ENCODE assay signal across 20 mouse cellular contexts in the genomic region with DNA sequence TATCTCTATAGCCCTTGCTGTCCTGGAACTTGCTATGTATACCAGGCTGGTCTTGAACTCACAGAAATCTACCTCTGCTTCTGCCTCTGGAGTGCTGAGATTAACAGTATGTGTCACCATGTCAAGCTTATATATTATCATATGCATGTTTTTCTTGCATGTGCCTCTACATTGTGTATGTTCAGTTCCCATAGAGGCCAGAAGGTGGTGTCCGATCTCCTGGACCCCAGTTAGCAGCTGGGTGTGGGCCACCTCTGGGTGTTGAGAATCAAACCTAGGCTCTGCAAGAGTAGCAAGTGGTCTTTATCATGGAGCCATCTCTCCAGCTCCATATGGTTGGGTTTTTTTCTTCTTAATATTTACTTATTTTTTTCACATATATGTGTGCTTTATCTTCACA. TPM values are rescaled to one million over a fixed set of nuclear protein-coding genes. Genes with fewer than 3 reads are reported as not detected.
A peak's percentile ranks its signal among the peaks of the same experiment; 100 is the strongest.
DNase-seq lines count a peak whose midpoint lies in the region; ATAC-seq and TF ChIP-seq lines count a peak whose summit lies in the region.
"Had no signal": no experiment of that assay in that cellular context is flagged by ENCODE, and none has a peak within 500 bp of the region (broad histone marks: within the 10 kb centered on the region; RNA-seq: fewer than 3 reads in every experiment).

No protein-coding gene starts in this region.

- H3K4me2 ChIP-seq in forebrain, embryonic 13.5 days: no peak overlapping the region
- H3K4me2 ChIP-seq: embryonic facial prominence, embryonic 12.5 days; hindbrain, embryonic 14.5 days; intestine, embryonic 15.5 days; liver, embryonic 13.5 days; midbrain, embryonic 15.5 days had no signal

- 97% methylated on average over 1 of the region's 1 CpGs for WGBS in forebrain, embryonic 13.5 days
- 91% methylated on average over 1 of the region's 1 CpGs for WGBS in heart, embryonic 10.5 days

- no peak for ATAC-seq in forebrain, embryonic 13.5 days
- ATAC-seq: forebrain, postnatal 0 days; intestine, embryonic 15.5 days; lung, postnatal 0 days; midbrain, embryonic 15.5 days had no signal

- no peaks in the 10 kb centered on the region for H3K9me3 ChIP-seq in ES-E14 (ENCODE audit: control insufficient read depth, insufficient read depth, low read depth, low read length)
- no peaks in the 10 kb centered on the region for H3K9me3 ChIP-seq in forebrain, embryonic 13.5 days (replicated peaks)
- H3K9me3 ChIP-seq in heart, embryonic 10.5 days: no peaks in the 10 kb centered on the region
- H3K9me3 ChIP-seq: embryonic facial prominence, embryonic 12.5 days; intestine, embryonic 15.5 days; liver, embryonic 13.5 days; midbrain, embryonic 15.5 days had no signal

- TF ChIP-seq CTCF in layer of hippocampus, adult 2 months (conservative IDR thresholded peaks at IDR 0.05): peak; percentile 49

- H3K27ac ChIP-seq in layer of hippocampus, adult 2 months: no peak overlapping the region
- H3K27ac ChIP-seq in ES-E14 (ENCODE audit: insufficient read depth, low read depth, low read length, poor library complexity, severe bottlenecking): no peak overlapping the region
- H3K27ac ChIP-seq in forebrain, embryonic 13.5 days: no peak overlapping the region
- H3K27ac ChIP-seq in heart, embryonic 10.5 days: no peak overlapping the region
- H3K27ac ChIP-seq: embryonic facial prominence, embryonic 12.5 days; gastrocnemius, adult 2 months; hindbrain, embryonic 14.5 days; intestine, embryonic 15.5 days; liver, embryonic 13.5 days; midbrain, embryonic 15.5 days had no signal

- H3K9ac ChIP-seq in ES-E14 (ENCODE audit: insufficient read depth, low read depth, low read length, poor library complexity, severe bottlenecking): no peak overlapping the region
- no peak overlapping the region for H3K9ac ChIP-seq in forebrain, embryonic 13.5 days
- H3K9ac ChIP-seq: embryonic facial prominence, embryonic 12.5 days; forebrain, postnatal 0 days; hindbrain, embryonic 14.5 days; intestine, embryonic 15.5 days; liver, embryonic 13.5 days; midbrain, embryonic 15.5 days had no signal

- no peak overlapping the region for H3K4me3 ChIP-seq in layer of hippocampus, adult 2 months
- H3K4me3 ChIP-seq in ES-E14 (ENCODE audit: insufficient read depth in 1 of 2, low read depth in 1 of 2, low read length in 2 of 2, poor library complexity in 1 of 2, severe bottlenecking in 1 of 2): no peak overlapping the region
- no peak overlapping the region for H3K4me3 ChIP-seq in forebrain, embryonic 13.5 days
- no peak overlapping the region for H3K4me3 ChIP-seq in heart, embryonic 10.5 days
- H3K4me3 ChIP-seq: embryonic facial prominence, embryonic 12.5 days; gastrocnemius, adult 2 months; intestine, embryonic 15.5 days; liver, embryonic 13.5 days; midbrain, embryonic 15.5 days had no signal

- peaks cover 11% of the 10 kb centered on the region for H3K36me3 ChIP-seq in ES-E14 (ENCODE audit: control insufficient read depth, insufficient read depth, low read length, poor library complexity, severe bottlenecking)
- H3K36me3 ChIP-seq in forebrain, embryonic 13.5 days (ENCODE audit: poor library complexity, severe bottlenecking): peaks cover 39% of the 10 kb centered on the region
- peaks cover 37% of the 10 kb centered on the region for H3K36me3 ChIP-seq in heart, embryonic 10.5 days

- H3K4me1 ChIP-seq in ES-E14 (ENCODE audit: control insufficient read depth in 2 of 2, insufficient read depth in 2 of 2, low read length in 2 of 2, poor library complexity in 1 of 2): peaks cover 0 to 2% of the 10 kb centered on the region in 2 experiments; a peak in 1 of 4 replicates
- no peaks in the 10 kb centered on the region for H3K4me1 ChIP-seq in forebrain, embryonic 13.5 days
- no peaks in the 10 kb centered on the region for H3K4me1 ChIP-seq in heart, embryonic 10.5 days
- H3K4me1 ChIP-seq: embryonic facial prominence, embryonic 12.5 days; intestine, embryonic 15.5 days; liver, embryonic 13.5 days; midbrain, embryonic 15.5 days had no signal

- no peaks in the 10 kb centered on the region for H3K27me3 ChIP-seq in forebrain, embryonic 13.5 days
- H3K27me3 ChIP-seq in heart, embryonic 10.5 days (ENCODE audit: insufficient read depth, poor library complexity, severe bottlenecking): no peaks in the 10 kb centered on the region
- H3K27me3 ChIP-seq: embryonic facial prominence, embryonic 12.5 days; intestine, embryonic 15.5 days; liver, embryonic 13.5 days; midbrain, embryonic 15.5 days had no signal

- in situ Hi-C loops in ES-E14 (cut with MboI; ENCODE audit: low sequenced_read_pairs in 2 of 2, unreplicated experiment in 2 of 2): no loop called here

- no peak for DNase-seq in layer of hippocampus, adult 2 months (ENCODE audit: low spot score in 2 of 2)
- no peak for DNase-seq in layer of hippocampus, postnatal 25 days (ENCODE audit: extremely low spot score in 1 of 2, low spot score in 1 of 2)
- DNase-seq in 3T3-L1 (ENCODE audit: low read depth, low spot score) (peak; percentile 42), ES-E14 (ENCODE audit: low read depth, low spot score) (peak; percentile 40)
- DNase-seq in c-Kit-positive CD71-positive TER-119-negative erythroid progenitor cells, embryonic 14.5 days (ENCODE audit: low read depth): peak; percentile 25
- no peak for DNase-seq in B cell, adult 2 months
- DNase-seq in heart, embryonic 10.5 days (ENCODE audit: low spot score): no peak
- DNase-seq: adrenal gland, adult 2 months; cerebellum, adult 8-10 months; forebrain, postnatal 0 days; gastrocnemius, adult 2 months; heart, postnatal 10 days; kidney, postnatal 4 days; liver, embryonic 13.5 days had no signal

TF ChIP-seq in ES-E14, 5 proteins besides CTCF, POLR2A, EP300 and RAD21:
- no peak for TF ChIP-seq HCFC1 (IDR thresholded peaks at IDR 0.05; ENCODE audit: borderline replicate concordance, insufficient read depth, low read length)
- TF ChIP-seq CHD2 (IDR thresholded peaks at IDR 0.05; ENCODE audit: low read depth, low read length): no peak
- no peak for TF ChIP-seq MAFK (IDR thresholded peaks at IDR 0.05; ENCODE audit: insufficient read depth, low read depth, low read length)
- TF ChIP-seq ZC3H11A (IDR thresholded peaks at IDR 0.05; ENCODE audit: borderline replicate concordance, low read depth, low read length): no peak
- TF ChIP-seq ZNF384 (IDR thresholded peaks at IDR 0.05; ENCODE audit: low read depth, low read length): no peak

RNA-seq across cellular contexts. Expression of a gene that starts 24.4 kb away (rescaled TPM):
- 10 to 100 TPM; 39.2 to 41.3 TPM for total RNA-seq in layer of hippocampus, adult 2 months (2021)
- 10 to 100 TPM; 41.6 to 42.4 TPM for total RNA-seq in layer of hippocampus, postnatal 25 days (2021)
- total RNA-seq in ES-E14 (2012; rRNA removed): 23.4 and 34.9 TPM in 2 replicates
- 60.1 and 63.9 TPM in 2 replicates for polyA plus RNA-seq in forebrain, embryonic 13.5 days (2015; fragmentation: Nextera tagmentation; extraction: Ambion mirVana)
- 58.7 and 64.8 TPM in 2 replicates for polyA plus RNA-seq in heart, embryonic 10.5 days (2016; fragmentation: Nextera tagmentation; extraction: Ambion mirVana)

RNA-seq across cellular contexts. Expression of a gene that starts 24.4 kb away (rescaled TPM):
- total RNA-seq in layer of hippocampus, adult 2 months (2021): 10 to 100 TPM; 71.0 to 80.2 TPM
- 10 to 100 TPM; 66.8 to 86.0 TPM for total RNA-seq in layer of hippocampus, postnatal 25 days (2021)
- 23.1 and 34.8 TPM in 2 replicates for total RNA-seq in ES-E14 (2012; rRNA removed)
- 176 and 187 TPM in 2 replicates for polyA plus RNA-seq in forebrain, embryonic 13.5 days (2015; fragmentation: Nextera tagmentation; extraction: Ambion mirVana)
- 128 and 145 TPM in 2 replicates for polyA plus RNA-seq in heart, embryonic 10.5 days (2016; fragmentation: Nextera tagmentation; extraction: Ambion mirVana)

Comparison
In these comparisons a context has a peak if more than half of its experiments do, and no peak if none do; other contexts are left out.
1. DNase-seq: peak in 3T3-L1 (single experiment), ES-E14 (single experiment) and c-Kit-positive CD71-positive TER-119-negative erythroid progenitor cells, embryonic 14.5 days (single experiment); none in layer of hippocampus, adult 2 months (0 of 2), layer of hippocampus, postnatal 25 days (0 of 2), B cell, adult 2 months (0 of 2) and heart, embryonic 10.5 days (single experiment).